Mouse (Mus musculus) liver, embryonic 14 days (tissue): ENCODE results near the gene Heatr1. TPM values are rescaled to one million over a fixed set of nuclear protein-coding genes. Genes with fewer than 3 reads are reported as not detected.

Experiments
- polyA plus RNA-seq: library from polyadenylated mRNA; depleted of rRNA; stranded (reverse); fragments of >200 nt; gene quantifications from 2 replicates; pipeline ENCODE4 v1.2.3, GENCODE M21; 2012; rRNA removed

Gene Heatr1
- 10.6 and 12.5 TPM in 2 replicates for polyA plus RNA-seq

GRCm38 (mm10) chr13:12394609-12395505 lies at the start of gene Heatr1:
Heatr1 (plus strand) TSS chr13:12395027.

GRCm38 (mm10) chr13:12464844-12465243 lies 70.0 kb downstream of the Heatr1 start, which contains the start of gene Lgals8:
Lgals8 (minus strand) TSS chr13:12464944.

Other genes starting within 250 kb of the Heatr1 start
- 4.3 and 4.8 TPM in 2 replicates for gene Mtr, start 136.9 kb upstream of the Heatr1 start, polyA plus RNA-seq
- 0.17 and 3.9 TPM in 2 replicates for gene Actn2, start 54.3 kb upstream of the Heatr1 start, polyA plus RNA-seq
- 11.5 and 13.4 TPM in 2 replicates for gene Lgals8, start 69.9 kb downstream of the Heatr1 start, polyA plus RNA-seq
- 0.03 and 0.05 TPM in 2 replicates for gene Edaradd, start 125.4 kb downstream of the Heatr1 start, polyA plus RNA-seq
- 0.77 and 0.91 TPM in 2 replicates for gene Ero1lb, start 170.8 kb downstream of the Heatr1 start, polyA plus RNA-seq